Mouse (Mus musculus) frontal cortex, postnatal 10 days (tissue): ENCODE data around the gene Lct.
A peak's percentile ranks its signal among the peaks of the same experiment; 100 is the strongest.
"Not testable (repeated sequence)": the region's sequence is repeated elsewhere in the genome, so short reads cannot be mapped to it uniquely, and the experiment has no call there.

ENCODE experiments used
- DNase-seq, 2 experiments: peaks; one replicate each; pipeline ENCODE4 v3.0.0; 2022; ENCODE audit warnings: low spot score in 2 of 2, mixed read lengths in 1 of 2

Gene Lct

DNA sequence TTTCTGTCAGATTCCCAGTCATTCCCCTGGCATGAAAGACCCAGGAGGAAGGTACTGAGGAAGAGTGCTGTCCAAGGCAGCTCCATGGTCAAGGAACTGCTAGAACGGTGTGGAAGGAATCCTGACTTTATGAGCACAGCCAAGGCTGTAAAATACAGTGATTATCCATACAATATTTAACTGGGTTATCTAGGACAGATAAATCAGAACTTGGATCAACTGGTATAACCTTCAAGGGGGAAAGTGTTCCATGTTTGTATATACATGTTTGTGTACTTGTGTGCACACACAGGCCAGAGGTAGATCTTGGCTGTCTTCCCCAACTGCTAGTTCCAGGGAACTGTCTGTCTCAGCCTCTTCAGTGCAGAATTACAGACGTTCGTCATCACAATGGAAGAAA lies at the start of gene Lct:
Lct (minus strand) TSS at position 101 of the 400 bp plus-strand sequence.
- DNase-seq, result no peak

DNA sequence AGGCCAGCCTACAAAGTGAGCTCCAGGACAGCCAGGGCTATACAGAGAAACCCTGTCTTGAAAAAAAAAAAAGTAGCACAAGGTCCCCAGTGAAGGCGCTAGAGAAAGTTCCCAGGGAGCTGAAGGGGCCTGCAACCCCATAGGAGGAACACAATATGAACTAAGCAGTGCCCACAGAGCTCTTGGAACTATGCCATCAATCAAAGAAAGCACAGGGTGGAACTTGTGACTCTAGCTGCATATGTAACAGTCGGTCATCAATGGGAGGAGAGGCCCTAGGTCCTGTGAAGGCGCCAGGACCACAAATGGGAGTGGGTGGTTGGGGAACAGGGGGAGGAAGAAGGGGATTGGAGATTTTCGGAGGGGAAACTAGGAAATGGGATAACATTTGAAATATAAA lies 48.7 kb upstream of the Lct start:
- no peak for DNase-seq

DNA sequence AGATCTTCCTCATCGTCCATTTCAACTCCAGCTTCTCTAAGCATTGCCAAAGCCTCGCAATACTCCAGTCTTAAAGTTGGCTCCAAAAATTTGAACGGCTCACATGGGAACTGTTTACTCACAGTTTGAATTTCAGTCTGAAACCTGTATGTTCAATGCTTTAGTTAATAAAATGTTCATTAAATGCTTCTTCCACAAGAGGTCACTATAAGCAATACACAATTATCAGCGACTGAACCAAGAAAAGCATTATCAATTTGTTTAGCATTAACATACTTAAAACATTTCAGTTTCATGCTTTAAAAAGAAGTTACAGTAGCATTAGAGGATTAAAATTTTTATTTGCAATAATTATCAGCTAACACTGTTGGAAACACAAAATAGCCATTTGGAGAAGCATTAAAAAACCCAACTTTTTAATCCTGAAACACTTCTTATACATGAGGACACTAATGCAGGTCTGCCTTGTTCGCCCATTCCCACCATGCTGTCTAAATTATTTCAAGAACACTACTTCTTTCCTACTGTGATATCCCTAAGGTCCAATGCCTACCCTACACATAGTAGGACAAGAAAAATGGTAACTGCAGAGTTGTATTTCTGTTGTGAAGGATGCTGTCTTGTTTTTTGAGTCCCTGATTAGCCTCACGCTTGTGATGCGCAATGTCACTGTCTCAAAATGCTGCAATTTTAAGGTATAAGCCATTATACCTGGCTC lies 44.2 kb upstream of the Lct start:
- no peak for DNase-seq

GRCm38 (mm10) chr1:128368732-128369441 lies 40.8 kb upstream of the Lct start:
- DNase-seq, result peak in 1 of 2 experiments; percentile 36

- DNase-seq, result peak in 1 of 2 experiments; percentile 18
Observed at GRCm38 (mm10) chr1:128360601-128361000, 32.5 kb upstream of the Lct start.

- peak; percentile 91 for DNase-seq
Observed at GRCm38 (mm10) chr1:128359554-128360376, 31.6 kb upstream of the Lct start, which contains the start of gene Mcm6. Mcm6 (minus strand) TSS chr1:128359664.

DNA sequence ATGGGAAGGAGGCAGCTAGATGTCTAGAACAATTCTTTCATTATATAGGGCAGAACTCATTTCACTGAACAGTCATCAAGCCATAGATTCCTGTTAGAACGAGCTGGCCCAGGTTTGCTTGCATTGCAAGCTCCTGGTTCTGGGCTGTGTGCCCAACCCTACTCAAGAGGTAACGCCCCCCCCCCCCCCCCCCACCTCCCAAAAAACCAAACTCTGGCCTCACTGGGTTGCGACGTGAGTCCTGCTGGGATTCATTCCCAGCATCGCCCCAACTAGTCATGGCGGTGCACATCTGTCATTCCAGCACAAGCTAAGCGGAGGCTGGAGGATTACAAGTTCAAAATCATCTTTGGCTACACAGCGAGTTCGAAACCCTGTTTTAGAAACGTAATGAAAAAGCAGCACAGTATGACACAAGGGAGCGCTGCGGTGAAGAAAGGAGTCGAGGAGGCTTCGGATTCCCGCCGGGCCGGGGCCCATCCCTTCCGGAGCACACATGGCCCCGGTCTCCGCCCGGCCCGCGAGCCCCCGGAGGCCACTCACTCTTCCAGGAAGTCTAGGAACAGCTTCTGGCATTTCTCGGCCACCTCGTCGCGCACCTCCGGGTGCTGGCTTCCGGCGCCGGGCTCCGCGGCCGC lies 30.9 kb upstream of the Lct start:
- DNase-seq, result no peak

GRCm38 (mm10) chr1:128358276-128358675 lies 30.2 kb upstream of the Lct start:
- no peak for DNase-seq

DNA sequence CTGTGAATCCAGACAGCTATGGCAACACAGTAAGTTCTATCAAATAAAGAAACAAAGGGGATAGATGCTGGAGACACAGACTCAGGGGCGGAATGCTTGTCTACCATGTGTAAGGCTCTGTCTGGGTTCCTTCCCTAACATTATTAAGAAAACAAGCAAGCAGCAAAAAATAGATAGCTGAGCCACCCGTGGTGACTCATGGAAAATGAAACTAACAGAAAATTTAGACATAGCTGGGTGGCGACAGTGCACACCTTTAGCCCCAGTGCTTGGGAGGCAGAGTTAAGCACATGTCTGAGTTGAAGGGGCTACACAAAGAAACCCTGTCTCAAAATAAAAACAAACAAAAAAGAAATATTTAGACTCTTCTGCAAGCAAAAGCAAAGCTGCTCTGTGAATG lies 29.3 kb upstream of the Lct start:
- no peak for DNase-seq

GRCm38 (mm10) chr1:128353092-128353491 lies 25.0 kb upstream of the Lct start:
- DNase-seq, result no peak

- DNase-seq, result no peak
Observed at GRCm38 (mm10) chr1:128344232-128344631, 16.1 kb upstream of the Lct start.

- no peak for DNase-seq
Observed at GRCm38 (mm10) chr1:128337708-128338320, 9.7 kb upstream of the Lct start.

- no peak for DNase-seq
Observed at GRCm38 (mm10) chr1:128330313-128330712, 2.2 kb upstream of the Lct start.

GRCm38 (mm10) chr1:128327165-128327564 lies 953 bp downstream of the Lct start:
- no peak for DNase-seq

- DNase-seq, result no peak
Observed at GRCm38 (mm10) chr1:128324776-128325175, 3.3 kb downstream of the Lct start.

GRCm38 (mm10) chr1:128323026-128323643 lies 5.0 kb downstream of the Lct start:
- no peak for DNase-seq

DNA sequence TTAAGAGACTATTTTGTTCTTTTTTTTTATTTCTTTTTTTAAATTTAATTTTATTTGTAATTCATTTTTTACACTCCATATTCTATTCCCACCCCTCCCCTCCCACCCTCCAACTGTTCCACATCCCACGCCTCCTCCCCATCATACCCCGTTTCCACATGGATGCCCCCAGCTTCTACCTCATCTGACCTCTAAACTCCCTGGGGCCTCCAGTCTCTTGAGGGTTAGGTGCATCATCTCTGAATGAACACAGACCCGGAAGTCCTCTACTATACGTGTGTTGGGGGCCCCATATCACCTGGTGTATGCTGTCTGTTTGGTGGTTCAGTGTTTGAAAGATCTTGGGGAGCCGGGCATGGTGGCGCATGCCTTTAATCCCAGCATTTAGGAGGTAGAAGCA lies 8.9 kb downstream of the Lct start:
- DNase-seq, result not testable (repeated sequence)

- DNase-seq, result no peak
Observed at GRCm38 (mm10) chr1:128314665-128315064, 13.5 kb downstream of the Lct start.

- no peak for DNase-seq
Observed at GRCm38 (mm10) chr1:128309043-128309442, 19.1 kb downstream of the Lct start.

DNA sequence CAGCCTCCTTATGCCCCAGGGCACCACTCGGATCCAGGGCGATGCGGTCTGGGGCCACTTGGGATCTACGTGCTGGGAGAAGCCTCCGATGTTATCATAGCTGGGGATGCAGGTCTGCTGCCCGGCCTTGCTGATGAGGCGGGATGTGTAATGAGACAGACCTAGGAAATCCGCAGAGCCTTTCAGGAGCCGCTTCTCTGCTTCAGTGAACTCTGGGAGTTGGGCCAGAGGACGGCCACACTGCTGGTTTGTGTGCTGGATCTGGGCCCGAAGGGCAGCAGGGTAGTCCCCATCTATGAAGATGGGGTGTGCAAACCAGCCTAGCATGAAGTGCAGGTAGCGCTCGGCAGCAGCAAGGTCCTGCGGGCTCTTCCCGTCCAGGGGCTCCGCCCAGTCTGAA lies 24.2 kb downstream of the Lct start:
- peak in 1 of 2 experiments; percentile 28 for DNase-seq
